Mouse (Mus musculus): Measurements from ENCODE around the gene B2m.

DNA sequence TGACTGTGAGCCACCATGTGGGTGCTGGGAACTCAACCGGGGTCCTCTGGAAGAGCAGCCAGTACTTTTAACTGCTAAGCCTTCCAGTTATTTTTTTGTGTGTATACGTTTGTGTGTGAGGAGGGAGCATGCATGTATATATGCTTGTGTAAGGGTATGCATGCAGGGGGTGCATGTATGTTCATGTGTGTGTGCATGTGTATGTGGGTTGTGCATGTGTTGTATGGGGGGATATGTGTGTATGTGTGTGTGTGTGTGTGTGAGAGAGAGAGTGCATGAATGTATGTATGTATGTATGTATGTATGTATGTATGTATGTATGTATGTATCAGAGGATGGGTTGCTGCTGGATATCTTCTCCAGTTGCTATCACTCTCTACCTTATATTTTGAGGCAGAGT lies 7.0 kb downstream of the B2m start:
- no peak for TF ChIP-seq CTCF (IDR thresholded peaks at IDR 0.05; ENCODE audit: insufficient read depth, low read length)
- TF ChIP-seq POLR2A (IDR thresholded peaks at IDR 0.05; ENCODE audit: borderline replicate concordance, extremely low read depth, low read depth, low read length) = no peak
